Mouse (Mus musculus): ENCODE measurements around the gene Ankef1. TPM values are rescaled to one million over a fixed set of nuclear protein-coding genes. Genes with fewer than 3 reads are reported as not detected.

Gene Ankef1
- 0.74 and 0.79 TPM in 2 replicates for polyA plus RNA-seq (2014; fragmentation: Nextera tagmentation; extraction: Ambion mirVana)

DNA sequence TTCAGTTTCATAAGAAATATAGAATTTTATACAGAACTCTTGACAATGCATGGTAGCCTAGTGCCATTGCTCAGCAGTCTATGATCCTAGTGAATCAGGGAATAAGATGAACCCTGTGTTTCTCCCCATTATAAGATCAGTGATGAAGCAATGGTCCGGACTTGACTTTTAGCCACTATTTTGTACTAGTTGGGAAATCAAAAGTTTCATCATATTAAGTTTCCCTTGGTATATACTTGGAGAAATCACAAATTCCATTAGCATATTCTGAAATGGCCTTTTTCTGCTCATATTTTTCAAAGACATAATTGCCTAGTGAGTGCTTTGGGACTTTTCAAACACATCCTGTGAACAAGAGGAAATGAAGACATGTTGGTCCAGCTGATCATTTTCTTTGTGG lies at the start of gene Ankef1:
Gene Ankef1, plus strand, starts transcription at position 260 of the 400 bp plus-strand sequence.
- H3K9me3 ChIP-seq (ENCODE audit: control insufficient read depth, low read length): no peaks in the 10 kb centered on the region

DNA sequence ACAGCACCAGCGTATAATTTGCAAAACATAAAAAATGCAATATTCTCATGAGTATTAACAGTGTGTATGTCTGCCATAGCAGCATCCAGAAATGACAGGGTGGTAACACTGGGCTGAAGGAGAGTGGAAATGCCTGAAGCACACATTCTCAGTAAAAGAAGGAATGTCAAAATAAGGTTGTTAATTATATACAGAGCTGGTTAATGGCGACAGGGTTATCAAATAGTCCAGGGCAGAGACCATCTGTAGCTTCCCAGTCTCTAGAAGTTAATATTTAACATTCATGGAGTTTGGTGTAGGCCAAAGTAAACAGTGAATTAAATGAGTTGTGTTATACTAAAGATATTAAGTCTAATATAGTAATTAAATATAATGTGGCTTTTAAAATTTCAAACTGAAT lies 45.2 kb upstream of the Ankef1 start:
- Histone ChIP-seq H3K27me3 (ENCODE audit: control insufficient read depth, insufficient read depth, low read length) (no peaks in the 10 kb centered on the region), H3K9ac (no peak overlapping the region), H3K36me3 (replicated peaks; ENCODE audit: control insufficient read depth, insufficient read depth) (no peaks in the 10 kb centered on the region), H3K27ac (no peak overlapping the region), H3K4me3 (replicated peaks; ENCODE audit: low read length) (no peak overlapping the region), H3K9me3 (ENCODE audit: control insufficient read depth, low read length) (no peaks in the 10 kb centered on the region), H3K4me1 (replicated peaks; ENCODE audit: control insufficient read depth, insufficient read depth, low read length) (no peaks in the 10 kb centered on the region), H3K4me2 (replicated peaks) (no peak overlapping the region)
- 72% methylated on average over 2 of the region's 2 CpGs for WGBS
- ATAC-seq (ENCODE audit: low FRiP score): no peak
- no peak for DNase-seq (ENCODE audit: low spot score)

More for the DNA sequence above, at the start of gene Ankef1:
- Histone ChIP-seq H3K36me3 (replicated peaks; ENCODE audit: control insufficient read depth, insufficient read depth) (no peaks in the 10 kb centered on the region), H3K4me1 (replicated peaks; ENCODE audit: control insufficient read depth, insufficient read depth, low read length) (no peaks in the 10 kb centered on the region), H3K27me3 (ENCODE audit: control insufficient read depth, insufficient read depth, low read length) (no peaks in the 10 kb centered on the region), H3K27ac (no peak within 1 kb of the TSS), H3K4me2 (replicated peaks) (no peak within 1 kb of the TSS), H3K4me3 (replicated peaks; ENCODE audit: low read length) (no peak within 1 kb of the TSS), H3K9ac (no peak within 1 kb of the TSS)
- WGBS: 94% methylated on average over 1 of the region's 1 CpGs
- ATAC-seq (ENCODE audit: low FRiP score) (no peak), DNase-seq (ENCODE audit: low spot score) (no peak)

DNA sequence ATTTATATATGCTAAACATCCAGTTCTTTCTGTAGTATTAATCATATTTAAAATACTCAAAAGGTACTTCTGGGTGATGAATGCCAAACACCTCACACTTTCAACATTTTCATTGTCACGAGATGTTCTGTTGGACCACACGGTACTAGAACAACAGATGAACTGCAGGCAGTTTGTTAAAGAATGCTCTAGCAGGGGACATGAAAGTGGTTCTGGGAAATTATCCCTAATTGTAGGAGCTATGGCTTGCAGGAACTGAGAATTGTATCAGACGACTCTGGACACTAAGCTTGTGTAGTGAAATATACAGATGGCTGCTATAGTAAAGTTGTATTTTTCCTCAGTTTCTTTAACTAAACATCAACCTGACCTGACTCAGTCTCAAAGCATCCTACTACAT lies 44.8 kb upstream of the Ankef1 start:
- Histone ChIP-seq H3K27me3 (ENCODE audit: control insufficient read depth, insufficient read depth, low read length) (no peaks in the 10 kb centered on the region), H3K4me2 (replicated peaks) (no peak overlapping the region), H3K9ac (no peak overlapping the region), H3K9me3 (ENCODE audit: control insufficient read depth, low read length) (no peaks in the 10 kb centered on the region), H3K4me3 (replicated peaks; ENCODE audit: low read length) (no peak overlapping the region), H3K27ac (no peak overlapping the region), H3K4me1 (replicated peaks; ENCODE audit: control insufficient read depth, insufficient read depth, low read length) (no peaks in the 10 kb centered on the region), H3K36me3 (replicated peaks; ENCODE audit: control insufficient read depth, insufficient read depth) (no peaks in the 10 kb centered on the region)
- no peak for ATAC-seq (ENCODE audit: low FRiP score)
- no peak for DNase-seq (ENCODE audit: low spot score)
- 82% methylated on average over 3 of the region's 3 CpGs for WGBS

DNA sequence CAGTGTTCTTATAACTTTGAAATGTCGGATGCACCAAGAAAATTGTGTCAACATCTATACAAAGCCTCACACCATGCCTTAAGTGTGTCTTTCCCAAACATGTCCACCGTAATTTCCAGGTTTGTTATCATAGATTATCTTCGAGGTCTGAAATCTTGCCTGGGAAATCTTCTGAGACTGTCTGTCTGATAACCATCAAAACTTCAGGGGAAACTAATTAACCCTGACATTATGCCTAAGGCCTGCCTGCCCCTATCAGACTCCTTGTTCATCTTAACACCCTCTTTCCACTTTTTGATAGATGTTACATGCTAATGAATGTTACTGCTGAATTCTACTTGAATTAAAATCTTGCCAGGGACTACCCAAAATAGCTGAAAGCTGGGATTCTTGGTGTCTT lies 24.1 kb upstream of the Ankef1 start:
- H3K36me3 ChIP-seq (replicated peaks; ENCODE audit: control insufficient read depth, insufficient read depth): no peaks in the 10 kb centered on the region
- no peak overlapping the region for H3K4me2 ChIP-seq (replicated peaks)
- no peak for DNase-seq (ENCODE audit: low spot score)
- H3K4me3 ChIP-seq (replicated peaks; ENCODE audit: low read length): no peak overlapping the region
- H3K9me3 ChIP-seq (ENCODE audit: control insufficient read depth, low read length): no peaks in the 10 kb centered on the region
- no peaks in the 10 kb centered on the region for H3K27me3 ChIP-seq (ENCODE audit: control insufficient read depth, insufficient read depth, low read length)
- H3K27ac ChIP-seq: no peak overlapping the region
- WGBS: 73% methylated on average over 3 of the region's 3 CpGs
- no peak overlapping the region for H3K9ac ChIP-seq
- no peaks in the 10 kb centered on the region; the same call in 1 of the 2 replicates for H3K4me1 ChIP-seq (replicated peaks; ENCODE audit: control insufficient read depth, insufficient read depth, low read length)
- ATAC-seq (ENCODE audit: low FRiP score): no peak

DNA sequence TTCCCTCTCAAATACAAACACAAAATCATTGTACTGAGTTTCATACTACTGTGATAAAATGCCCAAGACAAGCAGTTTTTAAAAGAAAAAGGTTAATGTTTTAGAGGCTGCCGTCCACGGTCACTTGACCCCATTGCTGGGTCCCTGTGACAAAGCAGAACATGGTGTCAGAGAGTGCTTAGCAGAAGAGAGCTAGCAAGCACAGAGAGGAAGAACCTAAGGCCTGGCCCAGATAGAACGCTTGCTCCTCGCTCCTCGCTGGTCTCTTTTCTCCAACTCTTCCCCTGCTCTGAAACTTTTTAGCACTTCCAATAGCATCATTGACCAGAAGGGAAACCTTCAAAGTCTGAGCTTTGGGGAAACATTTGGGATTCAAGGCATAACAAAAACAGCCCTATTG lies 19.4 kb upstream of the Ankef1 start:
- Histone ChIP-seq H3K9me3 (ENCODE audit: control insufficient read depth, low read length) (no peaks in the 10 kb centered on the region), H3K27me3 (ENCODE audit: control insufficient read depth, insufficient read depth, low read length) (no peaks in the 10 kb centered on the region), H3K27ac (no peak overlapping the region), H3K4me1 (replicated peaks; ENCODE audit: control insufficient read depth, insufficient read depth, low read length) (no peaks in the 10 kb centered on the region; the same call in 1 of the 2 replicates), H3K4me2 (replicated peaks) (no peak overlapping the region), H3K4me3 (replicated peaks; ENCODE audit: low read length) (no peak overlapping the region), H3K9ac (no peak overlapping the region), H3K36me3 (replicated peaks; ENCODE audit: control insufficient read depth, insufficient read depth) (no peaks in the 10 kb centered on the region)
- no peak for DNase-seq (ENCODE audit: low spot score)
- no peak for ATAC-seq (ENCODE audit: low FRiP score)
- 76% methylated on average over 5 of the region's 5 CpGs for WGBS

DNA sequence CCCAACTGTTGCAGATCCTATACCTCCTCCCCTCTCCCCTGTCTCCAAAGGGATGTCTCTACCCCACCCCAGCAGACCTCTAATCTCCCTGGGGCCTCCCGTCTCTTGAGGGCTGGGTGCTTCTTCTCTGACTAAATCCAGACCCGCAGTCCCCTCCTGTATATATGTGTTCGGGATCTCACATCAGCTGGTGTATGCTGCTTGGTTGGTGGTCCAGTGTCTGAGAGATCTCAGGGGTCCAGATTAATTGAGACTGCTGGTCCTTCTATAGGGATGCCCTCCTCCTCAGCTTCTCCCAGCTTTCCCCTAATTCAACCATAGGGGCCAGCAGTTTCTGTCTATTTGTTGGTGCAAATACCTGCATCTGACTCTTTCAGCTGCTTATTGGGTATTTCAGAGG lies 18.7 kb upstream of the Ankef1 start:
- Histone ChIP-seq H3K9me3 (ENCODE audit: control insufficient read depth, low read length) (no peaks in the 10 kb centered on the region), H3K9ac (no peak overlapping the region), H3K36me3 (replicated peaks; ENCODE audit: control insufficient read depth, insufficient read depth) (no peaks in the 10 kb centered on the region), H3K27me3 (ENCODE audit: control insufficient read depth, insufficient read depth, low read length) (no peaks in the 10 kb centered on the region), H3K4me3 (replicated peaks; ENCODE audit: low read length) (no peak overlapping the region), H3K4me1 (replicated peaks; ENCODE audit: control insufficient read depth, insufficient read depth, low read length) (no peaks in the 10 kb centered on the region), H3K4me2 (replicated peaks) (no peak overlapping the region), H3K27ac (no peak overlapping the region)
- no peak for DNase-seq (ENCODE audit: low spot score)
- WGBS: 85% methylated on average over 3 of the region's 3 CpGs
- no peak for ATAC-seq (ENCODE audit: low FRiP score)

DNA sequence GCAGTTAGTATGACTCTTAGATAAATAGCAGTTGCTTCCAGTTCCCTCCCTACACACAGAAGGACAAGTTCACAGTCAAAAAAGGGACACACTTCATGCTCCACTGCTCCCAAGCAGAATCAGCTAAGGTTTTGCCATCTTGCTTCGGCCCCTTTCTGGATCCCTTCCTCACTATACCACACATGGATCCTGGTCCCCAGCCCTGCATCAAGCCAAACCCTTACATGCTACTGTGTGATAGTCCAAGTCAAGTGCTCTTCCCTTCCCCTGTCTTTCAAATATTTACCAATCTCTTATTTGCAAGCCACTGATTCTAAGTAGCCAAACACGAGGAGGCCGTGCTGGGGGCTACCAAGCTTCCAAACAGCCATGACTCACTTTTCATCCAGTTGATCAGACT lies 16.8 kb upstream of the Ankef1 start:
- Histone ChIP-seq H3K27me3 (ENCODE audit: control insufficient read depth, insufficient read depth, low read length) (no peaks in the 10 kb centered on the region), H3K27ac (no peak overlapping the region), H3K9ac (no peak overlapping the region), H3K4me3 (replicated peaks; ENCODE audit: low read length) (no peak overlapping the region), H3K36me3 (replicated peaks; ENCODE audit: control insufficient read depth, insufficient read depth) (no peaks in the 10 kb centered on the region), H3K4me2 (replicated peaks) (no peak overlapping the region), H3K4me1 (replicated peaks; ENCODE audit: control insufficient read depth, insufficient read depth, low read length) (no peaks in the 10 kb centered on the region), H3K9me3 (ENCODE audit: control insufficient read depth, low read length) (no peaks in the 10 kb centered on the region)
- 69% methylated on average over 3 of the region's 3 CpGs for WGBS
- ATAC-seq (ENCODE audit: low FRiP score) (no peak), DNase-seq (ENCODE audit: low spot score) (no peak)

DNA sequence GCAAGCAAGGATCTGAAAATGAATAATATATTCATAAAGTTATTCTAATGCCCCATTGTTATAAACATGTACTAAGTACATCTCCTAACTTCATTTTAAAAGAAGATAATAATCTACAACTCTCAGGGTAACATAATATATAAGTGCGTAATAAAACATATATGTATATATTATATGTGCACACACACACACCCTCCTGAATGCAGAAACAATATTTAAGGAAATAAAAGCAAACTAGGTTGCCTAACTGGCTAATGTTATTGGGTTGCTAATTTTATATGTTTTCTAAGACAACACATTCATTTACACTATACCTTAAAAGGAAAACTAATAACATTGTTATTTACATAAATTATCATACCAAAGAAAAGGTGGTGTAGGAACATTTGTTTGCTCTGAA lies 16.3 kb upstream of the Ankef1 start:
- Histone ChIP-seq H3K4me1 (replicated peaks; ENCODE audit: control insufficient read depth, insufficient read depth, low read length) (no peaks in the 10 kb centered on the region), H3K9me3 (ENCODE audit: control insufficient read depth, low read length) (no peaks in the 10 kb centered on the region), H3K36me3 (replicated peaks; ENCODE audit: control insufficient read depth, insufficient read depth) (no peaks in the 10 kb centered on the region), H3K9ac (no peak overlapping the region), H3K4me2 (replicated peaks) (no peak overlapping the region), H3K27me3 (ENCODE audit: control insufficient read depth, insufficient read depth, low read length) (no peaks in the 10 kb centered on the region), H3K4me3 (replicated peaks; ENCODE audit: low read length) (no peak overlapping the region), H3K27ac (no peak overlapping the region)
- WGBS: 100% methylated on average over 1 of the region's 1 CpGs
- DNase-seq (ENCODE audit: low spot score) (no peak), ATAC-seq (ENCODE audit: low FRiP score) (no peak)

DNA sequence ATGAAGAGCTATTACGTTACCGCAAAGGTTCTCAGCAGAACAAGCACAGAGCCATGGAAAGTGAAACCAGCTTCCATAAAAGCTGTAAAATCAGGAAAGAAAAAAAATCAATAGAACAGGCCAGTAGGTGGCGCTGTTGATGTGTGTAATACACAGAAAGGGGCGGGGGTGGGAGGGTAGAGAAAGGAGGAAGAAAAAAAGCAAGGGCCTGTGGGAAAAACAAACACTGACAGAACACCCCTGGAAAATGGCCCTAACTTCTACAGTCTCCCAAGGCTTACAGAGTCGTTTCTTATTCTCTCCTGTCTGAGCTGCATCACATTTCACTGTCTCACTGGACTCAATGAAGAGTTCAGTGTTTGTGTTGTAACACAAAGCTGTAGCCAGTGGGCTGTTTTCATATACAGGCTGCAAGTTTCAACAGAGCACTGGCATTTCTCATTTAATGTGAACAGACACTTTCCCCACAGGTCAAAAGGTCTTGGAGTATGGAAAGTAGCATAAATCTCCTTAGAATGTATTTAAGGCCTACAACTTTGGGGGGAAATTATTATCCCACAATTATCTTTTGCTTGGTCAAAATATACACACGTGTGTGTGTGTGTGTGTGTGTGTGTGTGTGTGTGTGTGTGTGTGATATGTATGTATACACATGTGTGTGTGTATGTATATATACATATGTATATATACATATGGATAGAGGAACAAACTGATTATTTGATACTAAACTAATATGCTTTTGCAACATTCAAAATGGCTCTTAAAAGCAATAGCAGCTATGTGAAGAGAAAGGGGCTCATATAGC lies 15.7 kb upstream of the Ankef1 start:
- WGBS: 17% methylated on average over 6 of the region's 6 CpGs
- H3K9me3 ChIP-seq (ENCODE audit: control insufficient read depth, low read length): no peaks in the 10 kb centered on the region
- H3K4me2 ChIP-seq (replicated peaks): no peak overlapping the region
- no peaks in the 10 kb centered on the region for H3K36me3 ChIP-seq (replicated peaks; ENCODE audit: control insufficient read depth, insufficient read depth)
- DNase-seq (ENCODE audit: low spot score): peak; percentile 95
- no peaks in the 10 kb centered on the region for H3K4me1 ChIP-seq (replicated peaks; ENCODE audit: control insufficient read depth, insufficient read depth, low read length)
- no peaks in the 10 kb centered on the region for H3K27me3 ChIP-seq (ENCODE audit: control insufficient read depth, insufficient read depth, low read length)
- no peak overlapping the region for H3K9ac ChIP-seq
- H3K4me3 ChIP-seq (replicated peaks; ENCODE audit: low read length): no peak overlapping the region
- H3K27ac ChIP-seq: no peak overlapping the region
- ATAC-seq (ENCODE audit: low FRiP score): peak; percentile 86

DNA sequence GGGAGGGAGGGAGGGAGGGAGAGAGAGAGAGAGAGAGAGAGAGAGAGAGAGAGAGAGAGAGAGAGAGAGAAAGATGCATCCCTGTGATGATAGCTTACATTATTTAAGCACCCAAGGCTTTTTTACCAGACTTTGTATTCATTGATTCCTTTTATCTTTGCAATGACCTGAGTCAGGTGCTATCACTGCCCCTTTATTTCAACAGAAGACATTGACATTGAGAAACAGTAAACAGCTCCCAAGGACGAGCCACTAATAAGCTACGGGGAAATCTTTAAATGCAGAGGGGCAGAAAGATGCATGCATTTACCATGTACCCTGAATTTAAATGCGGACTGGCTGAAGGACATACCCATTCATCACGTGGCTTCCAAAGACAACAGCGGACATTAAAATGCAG lies 14.7 kb upstream of the Ankef1 start:
- ATAC-seq (ENCODE audit: low FRiP score) (no peak), DNase-seq (ENCODE audit: low spot score) (no peak)
- Histone ChIP-seq H3K4me2 (replicated peaks) (no peak overlapping the region), H3K4me1 (replicated peaks; ENCODE audit: control insufficient read depth, insufficient read depth, low read length) (no peaks in the 10 kb centered on the region), H3K27me3 (ENCODE audit: control insufficient read depth, insufficient read depth, low read length) (no peaks in the 10 kb centered on the region), H3K36me3 (replicated peaks; ENCODE audit: control insufficient read depth, insufficient read depth) (no peaks in the 10 kb centered on the region), H3K9ac (no peak overlapping the region), H3K27ac (no peak overlapping the region), H3K9me3 (ENCODE audit: control insufficient read depth, low read length) (no peaks in the 10 kb centered on the region), H3K4me3 (replicated peaks; ENCODE audit: low read length) (no peak overlapping the region)
- 71% methylated on average over 5 of the region's 5 CpGs for WGBS
